Mouse (Mus musculus) MEL (cell line): ENCODE data around the gene Brpf1. TPM values are rescaled to one million over a fixed set of nuclear protein-coding genes. Genes with fewer than 3 reads are reported as not detected.

Source experiments
- DNase-seq: peaks from one replicate; pipeline ENCODE4 v3.0.0; 2011; ENCODE audit warnings: low read depth, low spot score
- H3K27ac ChIP-seq: 2 replicates; pipeline ENCODE4 v1.5.1; 2012; ENCODE audit warnings: low read depth, mild to moderate bottlenecking, control low read depth, low read length, moderate library complexity; ENCODE audit not compliant: control insufficient read depth
- H3K27me3 ChIP-seq, 2 experiments: fragments of 150-350 bp in 1 of 2; sonication (generic) in 1 of 2; 2 replicates each; pipeline ENCODE4 v1.6.1; 2012; ENCODE audit warnings: low read length in 2 of 2, mild to moderate bottlenecking in 2 of 2, improper control_type of control experiment in 1 of 2, moderate library complexity in 1 of 2; ENCODE audit not compliant: insufficient read depth in 2 of 2, control insufficient read depth in 1 of 2
- H3K36me3 ChIP-seq, 2 experiments: 2 replicates each; pipeline ENCODE4 v1.6.1; 2012 to 2014; ENCODE audit warnings: low read length in 2 of 2, improper control_type of control experiment in 1 of 2, inconsistent platforms in 1 of 2, mild to moderate bottlenecking in 1 of 2; ENCODE audit not compliant: insufficient read depth in 2 of 2, control insufficient read depth in 1 of 2
- H3K4me1 ChIP-seq, 2 experiments: fragments of 150-350 bp in 1 of 2; sonication (generic) in 1 of 2; 2 replicates each; pipeline ENCODE4 v1.6.1; 2012; ENCODE audit warnings: low read length in 2 of 2, improper control_type of control experiment in 1 of 2, mild to moderate bottlenecking in 1 of 2; ENCODE audit not compliant: insufficient read depth in 2 of 2, control insufficient read depth in 1 of 2
- H3K4me3 ChIP-seq, 2 experiments: fragments of 150-350 bp in 1 of 2; sonication (generic) in 1 of 2; 2 replicates each; pipeline ENCODE4 v1.5.1; 2012; ENCODE audit warnings: low read depth in 2 of 2, low read length in 2 of 2, mild to moderate bottlenecking in 2 of 2, moderate library complexity in 2 of 2, control low read depth in 1 of 2, improper control_type of control experiment in 1 of 2; ENCODE audit not compliant: control insufficient read depth in 1 of 2, insufficient read depth in 1 of 2
- H3K79me2 ChIP-seq: 2 replicates; pipeline ENCODE4 v1.6.1; 2012; ENCODE audit warnings: mild to moderate bottlenecking, low read length, moderate library complexity; ENCODE audit not compliant: control insufficient read depth, poor library complexity, insufficient read depth
- H3K9ac ChIP-seq: 2 replicates; pipeline ENCODE4 v1.6.1; 2012; ENCODE audit warnings: low read depth, mild to moderate bottlenecking, control low read depth, low read length, moderate library complexity; ENCODE audit not compliant: control insufficient read depth, poor library complexity, severe bottlenecking
- H3K9me3 ChIP-seq: fragments of 150-350 bp; sonication (generic); replicated peaks from 2 replicates; pipeline ENCODE4 v1.6.1; 2012; ENCODE audit warnings: mild to moderate bottlenecking, low read length, improper control_type of control experiment, moderate library complexity; ENCODE audit not compliant: insufficient read depth
- CHD1 ChIP-seq: IDR thresholded peaks from 2 replicates; pipeline ENCODE4 v1.6.1; 2012; ENCODE audit warnings: low read depth, mild to moderate bottlenecking, inconsistent platforms, low read length, improper control_type of control experiment
- CHD2 ChIP-seq: IDR thresholded peaks from 2 replicates; pipeline ENCODE4 v1.6.1; 2011; ENCODE audit warnings: low read length, improper control_type of control experiment
- EP300 ChIP-seq, 2 experiments: IDR thresholded peaks; 2 replicates each; pipeline ENCODE4 v1.6.1; 2011; ENCODE audit warnings: improper control_type of control experiment in 2 of 2, low read length in 2 of 2, low read depth in 1 of 2, mild to moderate bottlenecking in 1 of 2
- ETS1 ChIP-seq: IDR thresholded peaks from 2 replicates; pipeline ENCODE4 v1.6.1; 2012; ENCODE audit warnings: low read depth, mild to moderate bottlenecking, inconsistent platforms, low read length, improper control_type of control experiment, moderate library complexity
- GATA1 ChIP-seq: IDR thresholded peaks from 2 replicates; pipeline ENCODE4 v1.6.1; 2011; ENCODE audit warnings: low read depth, low read length, improper control_type of control experiment
- HCFC1 ChIP-seq: IDR thresholded peaks from 2 replicates; pipeline ENCODE4 v1.6.1; 2012; ENCODE audit warnings: low read depth, mild to moderate bottlenecking, inconsistent platforms, low read length, improper control_type of control experiment, moderate library complexity
- MAX ChIP-seq: IDR thresholded peaks from 2 replicates; pipeline ENCODE4 v1.6.1; 2011; ENCODE audit warnings: low read length, improper control_type of control experiment
- MXI1 ChIP-seq: IDR thresholded peaks from 2 replicates; pipeline ENCODE4 v1.6.1; 2011; ENCODE audit warnings: mild to moderate bottlenecking, low read depth, low read length, improper control_type of control experiment
- MYC ChIP-seq: IDR thresholded peaks from 2 replicates; pipeline ENCODE4 v1.6.1; 2011; ENCODE audit warnings: low read depth, mild to moderate bottlenecking, low read length, improper control_type of control experiment, moderate library complexity
- NELFE ChIP-seq: IDR thresholded peaks from 2 replicates; pipeline ENCODE4 v1.6.1; 2011; ENCODE audit warnings: low read depth, low read length, improper control_type of control experiment
- RCOR1 ChIP-seq: IDR thresholded peaks from 2 replicates; pipeline ENCODE4 v1.6.1; 2012; ENCODE audit warnings: low read depth, mild to moderate bottlenecking, inconsistent platforms, low read length, improper control_type of control experiment
- SIN3A ChIP-seq: IDR thresholded peaks from 2 replicates; pipeline ENCODE4 v1.6.1; 2012; ENCODE audit warnings: low read length, improper control_type of control experiment, inconsistent platforms
- SMC3 ChIP-seq: IDR thresholded peaks from 2 replicates; pipeline ENCODE4 v1.6.1; 2011; ENCODE audit warnings: low read depth, low read length, improper control_type of control experiment
- TCF12 ChIP-seq: IDR thresholded peaks from 2 replicates; pipeline ENCODE4 v1.6.1; 2014; ENCODE audit warnings: low read depth, mild to moderate bottlenecking, inconsistent platforms, low read length, improper control_type of control experiment, moderate library complexity
- UBTF ChIP-seq: IDR thresholded peaks from 2 replicates; pipeline ENCODE4 v1.6.1; 2012; ENCODE audit warnings: low read depth, mild to moderate bottlenecking, inconsistent platforms, low read length, improper control_type of control experiment, moderate library complexity, borderline replicate concordance; ENCODE audit not compliant: insufficient read depth
- USF1 ChIP-seq: IDR thresholded peaks from 2 replicates; pipeline ENCODE4 v1.6.1; 2014; ENCODE audit warnings: low read depth, mild to moderate bottlenecking, inconsistent platforms, low read length, improper control_type of control experiment, moderate library complexity
- USF2 ChIP-seq, 2 experiments: IDR thresholded peaks; 2 replicates each; pipeline ENCODE4 v1.6.1; 2011 to 2012; ENCODE audit warnings: improper control_type of control experiment in 2 of 2, low read length in 2 of 2, borderline replicate concordance in 1 of 2, inconsistent platforms in 1 of 2, low read depth in 1 of 2, mild to moderate bottlenecking in 1 of 2; ENCODE audit not compliant: insufficient read depth in 1 of 2
- ZKSCAN1 ChIP-seq: IDR thresholded peaks from 2 replicates; pipeline ENCODE4 v1.6.1; 2012; ENCODE audit warnings: low read depth, mild to moderate bottlenecking, inconsistent platforms, low read length, improper control_type of control experiment, moderate library complexity
- polyA plus RNA-seq, 2 experiments: library from polyadenylated mRNA; stranded (reverse) in 1 of 2; unstranded in 1 of 2; fragments of >175 nt in 1 of 2; fragments of >200 nt in 1 of 2; gene quantifications; 2 replicates each; pipeline versions ENCODE4 v1.2.1 to v1.2.4; 2012; ENCODE audit warnings: low replicate concordance in 2 of 2, low read depth in 1 of 2; ENCODE audit not compliant: insufficient read length in 2 of 2, insufficient read depth in 1 of 2, missing spikeins in 1 of 2
- total RNA-seq: library from RNA; depleted of rRNA; stranded (reverse); fragments of 300-350 nt; gene quantifications from 2 replicates; pipeline ENCODE4 v1.2.3, GENCODE M21; 2012

Brpf1 gene
- total and polyA plus RNA-seq, 3 experiments, result 32.6 to 46.8 (median 44.9) TPM

GRCm38 (mm10) chr6:113286316-113286715, 20.6 kb upstream of the Brpf1 start:
- TF ChIP-seq ETS1, result peak; percentile 60; the same call in 1 of the 2 replicates
- TF ChIP-seq SIN3A, result peak; percentile 70; the same call in 1 of the 2 replicates
- TF ChIP-seq SMC3, result no peak
- TF ChIP-seq NELFE, result no peak
- no peak for TF ChIP-seq ZKSCAN1
- no peak for TF ChIP-seq CHD1
- TF ChIP-seq EP300 (IDR thresholded peaks at IDR 0.05; ENCODE audit: low read depth in 1 of 2, low read length in 2 of 2), result peak; percentile 83 to 91
- TF ChIP-seq MXI1, result peak; percentile 77
- peak; percentile 86 for TF ChIP-seq MYC
- peak; percentile 57; the same call in 1 of the 2 replicates for TF ChIP-seq MAX
- TF ChIP-seq HCFC1, result 0 out of 2 replicates have a peak, but pooled peaks have one; percentile 28
- TF ChIP-seq USF2 (IDR thresholded peaks at IDR 0.05; ENCODE audit: borderline replicate concordance in 1 of 2, insufficient read depth in 1 of 2, low read depth in 1 of 2, low read length in 2 of 2), result no peak
- peak; percentile 54 for TF ChIP-seq USF1
- peak; percentile 73 for TF ChIP-seq TCF12
- 0 out of 2 replicates have a peak, but pooled peaks have one; percentile 24 for TF ChIP-seq UBTF
- TF ChIP-seq GATA1, result peak; percentile 95
- TF ChIP-seq CHD2, result no peak
- peak; percentile 61; the same call in 1 of the 2 replicates for TF ChIP-seq RCOR1
- H3K4me3 ChIP-seq, result no peak overlapping the region
- no peaks in the 10 kb centered on the region for H3K79me2 ChIP-seq
- H3K27ac ChIP-seq, result peak overlapping the region; percentile 75
- H3K9me3 ChIP-seq, result no peaks in the 10 kb centered on the region
- no peaks in the 10 kb centered on the region for H3K27me3 ChIP-seq
- H3K9ac ChIP-seq, result peak overlapping the region; percentile 39
- peaks cover 12 to 27% of the 10 kb centered on the region in 2 experiments for H3K4me1 ChIP-seq
- peaks cover 0 to 24% of the 10 kb centered on the region in 2 experiments; a peak in 2 of 4 replicates for H3K36me3 ChIP-seq
- peak; percentile 54 for DNase-seq

GRCm38 (mm10) chr6:113287236-113287635, 19.7 kb upstream of the Brpf1 start:
- Histone ChIP-seq H3K36me3 (peaks cover 0 to 24% of the 10 kb centered on the region in 2 experiments; a peak in 2 of 4 replicates), H3K4me1 (peaks cover 12 to 27% of the 10 kb centered on the region in 2 experiments), H3K27ac (peak overlapping the region; percentile 15; the same call in 1 of the 2 replicates), H3K27me3 (no peaks in the 10 kb centered on the region), H3K9ac (no peak overlapping the region), H3K79me2 (no peaks in the 10 kb centered on the region), H3K4me3 (no peak overlapping the region), H3K9me3 (no peaks in the 10 kb centered on the region)
- no peak for DNase-seq
- no peak for TF ChIP-seq CHD1
- no peak for TF ChIP-seq MYC
